Mouse (Mus musculus): ENCODE data around the gene Lxn.

- TF ChIP-seq CTCF (IDR thresholded peaks at IDR 0.05; ENCODE audit: low read depth, low read length): peak; percentile 68
- TF ChIP-seq POLR2AphosphoS5 (IDR thresholded peaks at IDR 0.05; ENCODE audit: insufficient replicate concordance, low read depth, low read length): no peak
- TF ChIP-seq TAL1 (conservative IDR thresholded peaks at IDR 0.05; ENCODE audit: low read depth, low read length): no peak
- no peak for TF ChIP-seq GATA1 (IDR thresholded peaks at IDR 0.05; ENCODE audit: borderline replicate concordance, low read length)
Observed at GRCm38 (mm10) chr3:67429999-67430380, 33.7 kb downstream of the Lxn start, which contains the start of gene Gfm1.
